In the genomic region with DNA sequence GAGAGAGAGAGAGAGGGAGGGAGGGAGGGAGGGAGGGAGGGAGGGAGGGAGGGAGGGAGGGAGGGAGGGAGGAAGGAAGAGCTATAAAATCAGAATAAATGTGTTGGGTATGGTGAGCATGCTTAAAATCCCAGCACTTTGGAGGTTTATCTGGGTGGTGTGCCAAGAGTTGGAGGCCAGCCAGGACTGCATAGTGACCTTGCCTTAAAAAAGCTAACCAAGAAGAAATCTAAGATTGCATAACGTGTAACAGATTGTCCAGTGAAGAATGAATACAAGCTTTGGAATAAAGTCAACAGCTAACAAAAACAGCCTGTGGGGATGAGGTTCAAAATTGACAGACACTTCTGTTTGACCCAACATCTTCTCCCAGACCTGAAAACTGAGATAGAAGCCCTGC, we compare ENCODE assay signal across 8 mouse cellular contexts. TPM values are rescaled to one million over a fixed set of nuclear protein-coding genes. Genes with fewer than 3 reads are reported as not detected.
DNase-seq lines count a peak whose midpoint lies in the region; ATAC-seq and TF ChIP-seq lines count a peak whose summit lies in the region.

No protein-coding gene starts in this region.

- H3K27me3 ChIP-seq in liver, adult 2 months (ENCODE audit: control insufficient read depth, insufficient read depth, low read length): no peaks in the 10 kb centered on the region
- H3K27me3 ChIP-seq in liver, embryonic 11.5 days (replicated peaks; ENCODE audit: control insufficient read depth, insufficient read depth, low read length): no peaks in the 10 kb centered on the region; the same call in 1 of the 2 replicates

- WGBS in liver, adult 2 months: 0% methylated on average over 1 of the region's 1 CpGs
- 48% methylated on average over 1 of the region's 1 CpGs for WGBS in liver, embryonic 11.5 days

- TF ChIP-seq CTCF in liver, adult 2 months (IDR thresholded peaks at IDR 0.05; ENCODE audit: low read depth, low read length): no peak

- intact Hi-C loops in heart, postnatal 14 days (cut with DNase I): no loop called here

- H3K9me3 ChIP-seq in liver, embryonic 11.5 days (ENCODE audit: control insufficient read depth, low read length): no peaks in the 10 kb centered on the region

- H3K4me2 ChIP-seq in liver, embryonic 11.5 days: no peak overlapping the region

- H3K27ac ChIP-seq in liver, adult 2 months (replicated peaks; ENCODE audit: insufficient read depth, low read depth, low read length): peak overlapping the region; percentile 89
- no peak overlapping the region for H3K27ac ChIP-seq in liver, embryonic 11.5 days (ENCODE audit: low read depth, low read length)

- H3K4me1 ChIP-seq in liver, adult 2 months (ENCODE audit: control insufficient read depth, insufficient read depth, low read length): peaks cover 21% of the 10 kb centered on the region
- 0 out of 2 replicates have a peak, but pooled peaks cover 2% of the 10 kb centered on the region for H3K4me1 ChIP-seq in liver, embryonic 11.5 days (replicated peaks; ENCODE audit: control insufficient read depth, insufficient read depth, low read length)

- peak overlapping the region; percentile 22; the same call in 1 of the 2 replicates for H3K9ac ChIP-seq in liver, adult 2 months (ENCODE audit: low read depth, low read length)
- H3K9ac ChIP-seq in liver, embryonic 11.5 days (ENCODE audit: low read depth, low read length): no peak overlapping the region

- DNase-seq in liver, adult 2 months (ENCODE audit: extremely low read depth, low read depth, low spot score): peak; percentile 94
- no peak for DNase-seq in liver, embryonic 11.5 days (ENCODE audit: low spot score)
- peak; percentile 53 to 55 for DNase-seq in cerebellum, postnatal 10 days
- DNase-seq in heart, postnatal 14 days: peak; percentile 65 to 67
- DNase-seq in lung, postnatal 4 days: peak; percentile 77 to 85
- DNase-seq in frontal cortex, postnatal 10 days (ENCODE audit: low spot score in 2 of 2): no peak
- no peak for DNase-seq in frontal cortex, postnatal 25 days (ENCODE audit: low spot score in 2 of 2)
- no peak for DNase-seq in spleen, adult 12 weeks (ENCODE audit: low spot score)

- no peak overlapping the region for H3K4me3 ChIP-seq in liver, adult 2 months (ENCODE audit: insufficient read depth, low read depth, low read length)
- H3K4me3 ChIP-seq in liver, embryonic 11.5 days (ENCODE audit: low read depth, low read length): no peak overlapping the region

- no peaks in the 10 kb centered on the region for H3K79me2 ChIP-seq in liver, adult 2 months (ENCODE audit: control insufficient read depth, insufficient read depth, low read length)

- no peaks in the 10 kb centered on the region for H3K36me3 ChIP-seq in liver, adult 2 months (ENCODE audit: control insufficient read depth, insufficient read depth, low read length)
- H3K36me3 ChIP-seq in liver, embryonic 11.5 days (ENCODE audit: control insufficient read depth, insufficient read depth, low read length): no peaks in the 10 kb centered on the region

- ATAC-seq in liver, embryonic 11.5 days (replicated peaks; ENCODE audit: low FRiP score): no peak

- no peak for TF ChIP-seq POLR2A in liver, adult 2 months (IDR thresholded peaks at IDR 0.05; ENCODE audit: extremely low read depth, insufficient read depth, low read length)

RNA-seq across cellular contexts. Expression of a gene that starts 7.0 kb away (rescaled TPM):
- total RNA-seq in liver, adult 2 months (2014; rRNA removed): 23.6 and 40.2 TPM in 2 replicates
- 24.0 and 34.6 TPM in 2 replicates for polyA plus RNA-seq in liver, adult 2 months (2012; rRNA removed)
- polyA plus RNA-seq in liver, embryonic 11.5 days (2014; fragmentation: Nextera tagmentation; extraction: Ambion mirVana): 5.2 and 5.3 TPM in 2 replicates
- total RNA-seq in heart, postnatal 14 days (2021): 1 to 10 TPM; 3.1 to 4.2 TPM

RNA-seq across cellular contexts. Expression of a gene that starts 13.9 kb away (rescaled TPM):
- total RNA-seq in liver, adult 2 months (2014; rRNA removed): 54.3 and 63.5 TPM in 2 replicates
- polyA plus RNA-seq in liver, adult 2 months (2012; rRNA removed): 103 and 110 TPM in 2 replicates
- polyA plus RNA-seq in liver, embryonic 11.5 days (2014; fragmentation: Nextera tagmentation; extraction: Ambion mirVana): 1.3 and 1.4 TPM in 2 replicates
- total RNA-seq in heart, postnatal 14 days (2021): 10 to 100 TPM; 22.9 to 27.0 TPM

RNA-seq across cellular contexts. Expression of a gene that starts 18.5 kb away (rescaled TPM):
- total RNA-seq in liver, adult 2 months (2014; rRNA removed): under 0.01 TPM in 1 of 2 replicates, not detected in the other
- polyA plus RNA-seq in liver, adult 2 months (2012; rRNA removed): 0.02 and 0.12 TPM in 2 replicates
- 0.03 and 0.11 TPM in 2 replicates for polyA plus RNA-seq in liver, embryonic 11.5 days (2014; fragmentation: Nextera tagmentation; extraction: Ambion mirVana)
- total RNA-seq in heart, postnatal 14 days (2021): under 1 TPM in 1 of 2 experiments, not detected in 1; 0.05 TPM

RNA-seq across cellular contexts. Expression of a gene that starts 43.3 kb away (rescaled TPM):
- total RNA-seq in liver, adult 2 months (2014; rRNA removed): not detected in 2 replicates
- 0.13 TPM in 1 of 2 replicates, not detected in the other for polyA plus RNA-seq in liver, adult 2 months (2012; rRNA removed)
- polyA plus RNA-seq in liver, embryonic 11.5 days (2014; fragmentation: Nextera tagmentation; extraction: Ambion mirVana): 0.22 TPM in 1 of 2 replicates, not detected in the other
- not detected for total RNA-seq in heart, postnatal 14 days (2021)

RNA-seq across cellular contexts. Expression of a gene that starts 50.7 kb away (rescaled TPM):
- total RNA-seq in liver, adult 2 months (2014; rRNA removed): 22.4 and 24.2 TPM in 2 replicates
- 45.9 and 74.3 TPM in 2 replicates for polyA plus RNA-seq in liver, adult 2 months (2012; rRNA removed)
- polyA plus RNA-seq in liver, embryonic 11.5 days (2014; fragmentation: Nextera tagmentation; extraction: Ambion mirVana): 367 and 402 TPM in 2 replicates
- total RNA-seq in heart, postnatal 14 days (2021): 100 to 1,000 TPM in 1 of 2 experiments, 10 to 100 TPM in 1; 97.9 to 112 TPM

Comparison
In these comparisons a context has a peak if more than half of its experiments do, and no peak if none do; other contexts are left out.
1. DNase-seq: peak in liver, adult 2 months (single experiment), cerebellum, postnatal 10 days (2 of 2), heart, postnatal 14 days (2 of 2) and lung, postnatal 4 days (2 of 2); none in liver, embryonic 11.5 days (single experiment), frontal cortex, postnatal 10 days (0 of 2), frontal cortex, postnatal 25 days (0 of 2) and spleen, adult 12 weeks (single experiment).